Mouse (Mus musculus) c-Kit-positive CD71-positive TER-119-negative erythroid progenitor cells, embryonic 14.5 days (primary cell): ENCODE results near the gene Dclk2.

Source experiments
- DNase-seq: peaks from one replicate; pipeline ENCODE4 v3.0.0-alpha.2; 2013; ENCODE audit warnings: low read depth

The Dclk2 gene

DNA sequence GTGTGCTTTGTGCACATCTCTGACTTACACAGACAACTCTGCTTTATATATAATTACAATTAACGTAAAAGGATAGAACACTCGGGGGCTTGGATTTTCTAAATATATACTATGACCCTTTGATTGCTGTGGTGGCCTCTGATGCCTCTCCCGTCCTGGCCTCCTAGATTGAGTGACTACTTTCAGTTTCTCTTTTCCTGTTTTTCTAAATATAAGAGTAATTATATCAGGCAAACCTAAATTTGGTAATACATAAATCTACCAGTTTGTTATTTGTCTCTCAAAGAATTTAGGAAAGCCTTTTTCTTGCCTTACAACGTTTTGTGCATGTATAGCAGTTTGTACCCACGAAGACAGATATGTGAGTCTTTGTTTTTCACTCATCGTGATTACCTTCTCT, 161.9 kb downstream of the Dclk2 start:
- DNase-seq: no peak

DNA sequence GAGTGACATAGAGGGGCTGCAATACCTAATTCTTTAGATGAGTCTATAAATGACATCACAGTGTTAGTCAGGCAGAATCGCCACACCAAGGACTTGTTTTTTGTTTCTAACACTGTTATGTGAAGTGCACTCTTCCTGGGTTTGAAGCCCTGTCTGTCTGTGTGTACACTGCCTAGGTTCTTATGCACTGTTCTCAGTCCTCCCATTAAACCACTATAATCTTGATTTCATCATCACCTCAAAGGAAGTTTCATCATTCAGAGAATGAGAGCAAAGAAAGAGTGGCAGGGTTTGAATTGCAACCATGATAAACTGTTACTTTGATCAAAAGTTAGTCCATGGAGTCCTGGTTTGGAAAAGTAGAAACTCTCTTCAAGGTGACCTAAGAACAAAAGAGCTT, 164.1 kb downstream of the Dclk2 start:
- no peak for DNase-seq

DNA sequence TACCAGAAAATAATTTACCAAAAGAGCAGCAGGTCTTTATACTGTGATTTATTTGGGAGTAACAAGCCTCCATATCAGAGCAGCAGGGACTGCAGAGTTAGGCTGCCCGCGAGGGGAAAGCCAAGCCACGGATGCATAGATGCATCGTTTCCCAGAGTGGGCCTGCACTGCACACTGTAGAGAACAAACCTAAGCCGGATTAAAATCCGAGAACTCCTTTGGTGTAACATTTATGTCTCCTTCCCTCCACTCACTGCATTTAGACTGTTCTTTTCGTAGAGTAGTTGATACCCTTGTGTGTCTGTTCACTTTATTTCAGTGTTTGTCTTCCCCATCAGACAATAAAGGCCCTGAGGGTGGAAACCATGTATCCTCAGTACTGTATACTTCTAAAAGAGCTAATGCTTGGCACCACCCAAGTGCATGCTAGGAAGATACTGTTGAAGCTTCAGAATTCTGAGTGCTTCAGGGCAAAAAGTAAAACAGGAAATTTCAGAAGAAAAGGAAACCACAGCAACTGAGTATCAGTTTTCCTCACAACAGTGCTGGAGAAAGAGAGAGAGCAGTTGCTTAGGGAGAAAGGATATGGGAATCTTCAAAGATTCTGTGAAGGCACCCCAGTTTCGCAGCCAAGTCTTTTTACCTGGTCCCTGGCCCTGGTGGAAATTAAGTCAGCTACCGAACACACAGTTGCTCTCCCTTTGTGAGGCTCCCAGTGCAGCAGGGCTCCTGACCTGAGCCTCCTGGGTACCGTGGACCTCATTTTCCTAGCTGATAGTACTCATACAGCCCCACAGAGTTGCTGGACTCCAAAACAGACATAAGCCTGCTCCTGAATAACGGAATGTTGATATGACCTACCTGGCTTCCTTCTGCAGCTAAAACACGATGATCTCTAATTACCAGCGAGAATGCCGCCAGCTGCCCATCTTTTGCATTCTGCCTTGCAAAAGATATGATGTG, 165.8 kb downstream of the Dclk2 start:
- no peak for DNase-seq

DNA sequence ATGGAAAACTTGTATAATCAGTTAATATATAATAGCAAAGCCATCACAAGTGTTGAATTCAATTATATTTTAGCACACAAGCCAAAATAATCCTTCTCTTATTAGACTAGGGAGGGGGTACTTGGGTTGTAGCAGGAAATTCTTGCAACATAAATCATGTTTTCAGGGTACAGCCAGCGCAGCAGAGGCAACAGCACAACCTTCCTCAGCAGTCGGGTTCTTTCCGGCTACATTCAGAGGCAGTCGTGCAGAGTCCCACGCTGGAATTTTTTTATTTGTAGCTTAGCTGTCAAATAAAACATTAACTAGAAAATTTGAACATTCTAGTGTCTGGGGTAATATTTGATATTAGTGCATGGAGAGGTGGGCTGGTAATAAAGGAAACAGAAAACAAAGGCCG, 166.5 kb downstream of the Dclk2 start:
- DNase-seq: no peak

DNA sequence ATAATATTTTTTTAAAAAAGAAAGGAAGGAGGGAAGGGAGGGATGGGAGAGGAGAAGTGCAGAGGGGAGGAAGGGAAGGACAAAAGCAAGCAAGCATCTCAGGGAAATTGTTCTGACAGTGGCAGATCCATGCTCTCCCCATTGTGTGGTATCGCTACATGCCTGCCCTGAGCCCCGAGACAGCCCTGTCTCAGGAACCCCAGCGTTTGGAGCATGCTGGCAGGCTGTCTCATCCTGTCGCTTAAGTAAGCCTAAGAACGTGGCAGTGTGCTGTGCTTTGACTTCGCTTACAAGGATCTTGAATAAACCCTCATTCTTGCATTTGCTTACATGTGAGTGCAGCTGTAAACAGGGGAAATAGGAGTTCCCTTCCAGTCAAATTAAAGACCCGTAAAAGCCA, 170.0 kb downstream of the Dclk2 start:
- no peak for DNase-seq

DNA sequence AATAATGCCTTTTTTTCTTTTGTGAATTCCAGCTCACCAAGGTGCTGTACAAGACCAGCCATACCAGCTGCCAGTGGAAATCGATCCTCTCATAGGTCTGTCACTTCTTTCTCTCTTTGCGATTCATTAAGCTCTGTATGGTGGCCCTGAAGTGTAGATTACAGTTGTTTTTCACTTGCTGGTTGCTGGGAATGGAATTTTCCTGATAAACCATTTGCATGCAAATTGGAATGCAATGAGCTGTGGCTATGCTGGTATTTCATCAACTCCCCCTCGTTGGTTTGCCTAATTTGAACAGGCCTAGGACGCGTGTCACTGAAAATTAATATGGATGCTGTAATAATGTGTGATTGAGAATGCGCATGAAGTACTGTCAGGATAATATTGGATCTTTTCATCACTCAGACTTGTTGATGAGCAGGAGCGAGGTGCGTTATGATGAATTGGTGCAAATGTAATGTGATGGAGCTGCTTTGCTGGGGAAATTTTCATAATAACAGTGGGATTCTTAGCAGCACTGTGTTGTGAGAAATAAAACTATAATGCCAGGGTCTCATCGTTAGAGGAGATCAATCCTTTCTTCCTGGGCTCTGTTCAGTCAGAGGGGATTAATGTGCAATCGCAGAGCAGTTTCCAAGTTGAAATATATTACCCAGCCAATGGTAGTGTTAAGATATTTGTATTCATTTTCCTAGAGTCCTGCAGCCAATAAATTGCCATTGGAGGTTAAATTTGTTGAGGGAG, 174.7 kb downstream of the Dclk2 start:
- DNase-seq: no peak

DNA sequence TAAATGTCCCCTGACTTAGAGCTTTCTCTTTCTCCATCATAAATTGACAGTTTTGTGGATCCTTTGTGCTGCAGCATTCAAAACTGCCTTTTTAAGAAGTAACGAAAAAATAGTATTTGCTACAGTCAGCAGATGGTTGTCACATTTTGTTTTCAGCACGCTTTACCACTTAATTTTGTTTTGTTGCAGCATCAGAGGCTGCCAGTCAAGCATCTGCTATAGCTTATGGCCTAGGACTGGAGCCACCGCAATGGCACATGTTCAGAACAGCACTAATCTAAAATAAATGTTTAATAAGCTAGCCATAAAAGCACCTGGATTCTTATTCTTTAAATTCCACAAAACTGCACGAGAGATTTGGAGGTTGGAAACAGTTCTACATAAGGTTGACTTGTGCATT, 175.3 kb downstream of the Dclk2 start:
- DNase-seq: no peak

DNA sequence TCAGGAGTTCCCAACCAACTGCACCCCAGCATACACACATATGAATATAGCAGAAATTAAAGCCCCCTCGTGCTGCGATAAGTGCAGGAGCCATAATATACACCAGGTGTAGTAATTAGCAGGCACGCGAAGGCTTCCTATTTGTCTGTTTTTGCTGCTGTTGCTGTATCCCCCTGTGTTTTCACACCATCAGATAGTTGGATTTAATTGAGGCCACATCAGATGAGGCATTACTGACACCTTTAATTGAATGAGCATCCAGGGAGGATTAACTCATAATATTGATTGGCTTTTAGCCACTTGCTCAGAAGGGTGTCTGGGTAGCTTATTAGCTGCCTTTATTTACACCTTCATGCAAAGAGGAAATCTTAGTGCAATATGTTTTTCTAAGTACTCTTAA, 180.9 kb downstream of the Dclk2 start:
- DNase-seq: no peak

DNA sequence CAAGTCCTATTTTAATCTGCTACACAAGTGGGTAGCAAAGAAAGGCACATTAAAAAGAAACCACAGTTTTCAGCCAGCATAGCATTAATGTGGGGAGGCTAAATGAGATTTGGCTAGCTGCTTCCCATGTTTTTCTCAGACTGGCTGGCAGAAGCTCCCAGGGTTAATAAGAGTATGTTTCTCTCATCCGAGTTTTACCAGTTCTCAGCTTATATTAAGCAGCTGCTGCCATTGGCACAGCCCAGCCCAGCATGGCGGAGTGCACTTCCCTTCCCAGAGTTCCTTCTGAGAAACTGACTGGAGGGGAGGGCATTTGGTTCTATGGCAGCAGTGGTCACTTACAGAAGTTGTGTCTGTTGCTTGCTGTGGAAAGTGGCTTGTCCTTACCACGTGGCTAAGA, 181.8 kb downstream of the Dclk2 start:
- no peak for DNase-seq
